Mouse (Mus musculus) hindbrain, embryonic 11.5 days (tissue): ENCODE data around the gene Plekhg3. TPM values are rescaled to one million over a fixed set of nuclear protein-coding genes. Genes with fewer than 3 reads are reported as not detected.

Experiments used
- ATAC-seq: fragments of 200-750 bp; cut with Nextera tagmentation; 2 replicates; pipeline ENCODE4 v1.8.0; 2017; ENCODE audit warnings: mild to moderate bottlenecking, moderate TSS enrichment, moderate library complexity; ENCODE audit not compliant: low FRiP score
- DNase-seq: peaks from one replicate; pipeline ENCODE4 v3.0.0-alpha.2; 2015; ENCODE audit warnings: low spot score
- H3K27ac ChIP-seq: fragments of 300-500 bp; sonication (generic); 2 replicates; pipeline ENCODE4 v1.5.1; 2014; ENCODE audit warnings: mild to moderate bottlenecking, low read depth, low read length
- H3K27me3 ChIP-seq: fragments of 300-500 bp; sonication (generic); 2 replicates; pipeline ENCODE4 v1.6.1; 2014; ENCODE audit warnings: mild to moderate bottlenecking, low read length, moderate library complexity, mixed read lengths; ENCODE audit not compliant: control insufficient read depth, insufficient read depth
- H3K36me3 ChIP-seq: fragments of 300-500 bp; sonication (generic); 2 replicates; pipeline ENCODE4 v1.6.1; 2014; ENCODE audit warnings: mild to moderate bottlenecking, low read length, moderate library complexity, mixed read lengths; ENCODE audit not compliant: control insufficient read depth, insufficient read depth
- H3K4me1 ChIP-seq: fragments of 300-500 bp; sonication (generic); replicated peaks from 2 replicates; pipeline ENCODE4 v1.6.1; 2014; ENCODE audit warnings: low read length, mixed read lengths; ENCODE audit not compliant: control insufficient read depth, insufficient read depth
- H3K4me2 ChIP-seq: fragments of 300-500 bp; sonication (generic); replicated peaks from 2 replicates; pipeline ENCODE4 v1.6.1; 2014; ENCODE audit warnings: mild to moderate bottlenecking, low read depth, low read length
- H3K4me3 ChIP-seq: fragments of 300-500 bp; sonication (generic); 2 replicates; pipeline ENCODE4 v1.5.1; 2014; ENCODE audit warnings: low read depth, low read length
- H3K9ac ChIP-seq: fragments of 300-500 bp; sonication (generic); 2 replicates; pipeline ENCODE4 v1.6.1; 2014; ENCODE audit warnings: low read depth, low read length
- H3K9me3 ChIP-seq: fragments of 300-500 bp; sonication (generic); 2 replicates; pipeline ENCODE4 v1.6.1; 2016; ENCODE audit warnings: low read length; ENCODE audit not compliant: control insufficient read depth
- WGBS: fragments of 180-500 bp; shearing (Covaris S2); extraction: QIAGEN DNeasy Blood & Tissue Kit; methylation state at CpG from one replicate; pipeline ENCODE4 v1.1.7; 2014; 5-methylcytosine and 5-hydroxymethylcytosine counted together
- polyA plus RNA-seq: library from polyadenylated mRNA; unstranded; fragments of >200 nt; fragmentation: Nextera tagmentation; extraction: Ambion mirVana; gene quantifications from 2 replicates; pipeline ENCODE4 v1.2.1, GENCODE M21; 2014

Plekhg3 gene
- polyA plus RNA-seq, 1 experiment from 2014 or later: 2.1 TPM

DNA sequence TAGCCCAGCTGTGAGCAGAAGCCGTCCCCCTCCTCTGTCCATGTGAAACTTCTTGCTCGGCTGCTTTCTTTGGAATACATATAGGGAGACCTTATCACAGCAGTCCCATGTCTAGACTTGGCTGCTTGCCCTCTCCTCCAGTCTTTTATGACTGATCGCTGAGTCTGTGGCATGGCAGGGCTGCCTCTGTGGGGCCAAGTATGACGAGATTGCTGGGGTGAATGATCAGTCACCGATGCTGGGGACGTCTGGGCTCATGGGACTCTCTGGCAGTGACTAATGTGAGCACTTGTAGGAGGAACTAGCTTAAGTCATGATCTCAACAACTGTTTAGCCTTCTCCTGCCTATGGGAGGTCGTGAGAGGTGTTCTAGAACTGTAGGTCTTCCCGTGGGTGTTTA is 21.6 kb downstream of the Plekhg3 start:
- WGBS: 82% methylated on average over 8 of the region's 8 CpGs
- DNase-seq (no peak), ATAC-seq (no peak)
- no peaks in the 10 kb centered on the region for H3K4me1 ChIP-seq
- no peaks in the 10 kb centered on the region for H3K36me3 ChIP-seq
- no peak overlapping the region for H3K4me3 ChIP-seq
- peaks cover 2% of the 10 kb centered on the region; the same call in 1 of the 2 replicates for H3K27me3 ChIP-seq
- H3K27ac ChIP-seq: no peak overlapping the region
- H3K9me3 ChIP-seq: no peaks in the 10 kb centered on the region
- no peak overlapping the region for H3K4me2 ChIP-seq
- H3K9ac ChIP-seq: no peak overlapping the region

DNA sequence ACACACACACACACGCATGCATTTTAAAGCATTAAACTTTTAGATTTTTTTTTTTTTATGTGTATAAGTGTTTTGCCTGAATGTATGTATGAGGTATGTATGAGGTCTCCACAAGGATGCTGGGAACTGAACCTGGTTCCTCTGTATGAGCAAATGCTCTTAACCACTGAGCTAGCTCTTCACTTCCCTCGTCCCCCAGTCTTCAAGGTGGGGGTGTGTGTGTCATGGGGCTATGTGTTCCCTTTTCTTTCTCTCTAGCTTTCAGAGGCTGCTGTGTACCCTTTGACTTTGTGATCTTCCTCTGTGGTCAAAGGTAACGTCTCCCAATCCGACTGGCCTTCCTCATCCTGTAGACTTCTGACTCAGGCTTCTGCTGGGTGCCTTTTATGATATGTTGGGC is 22.3 kb downstream of the Plekhg3 start:
- Histone ChIP-seq H3K27me3 (no peaks in the 10 kb centered on the region), H3K9ac (no peak overlapping the region), H3K9me3 (no peaks in the 10 kb centered on the region), H3K4me1 (no peaks in the 10 kb centered on the region), H3K4me3 (no peak overlapping the region), H3K4me2 (no peak overlapping the region), H3K27ac (no peak overlapping the region), H3K36me3 (no peaks in the 10 kb centered on the region)
- ATAC-seq (no peak), DNase-seq (no peak)
- 90% methylated on average over 4 of the region's 4 CpGs for WGBS

DNA sequence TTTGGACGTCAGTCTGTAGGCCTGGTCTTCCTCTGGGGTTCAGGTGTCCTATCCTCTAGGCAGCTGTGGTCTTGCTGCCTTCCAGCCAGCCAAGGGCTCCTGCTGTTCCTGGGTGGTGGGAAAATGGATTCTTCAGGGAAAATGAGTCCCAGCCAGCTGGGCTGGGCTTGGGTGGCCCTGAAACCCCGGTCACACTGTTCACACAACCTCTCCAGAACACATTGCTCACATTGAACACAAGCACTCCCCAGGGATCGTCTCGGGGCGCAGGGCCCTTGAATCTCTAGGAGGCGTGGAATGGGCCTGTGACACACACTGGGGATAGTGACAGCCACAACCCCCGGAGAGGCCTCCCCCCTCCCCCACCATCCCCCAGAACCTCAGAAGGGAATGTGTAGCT is 23.2 kb downstream of the Plekhg3 start:
- Histone ChIP-seq H3K4me2 (no peak overlapping the region), H3K27ac (no peak overlapping the region), H3K4me1 (no peaks in the 10 kb centered on the region), H3K4me3 (no peak overlapping the region), H3K36me3 (no peaks in the 10 kb centered on the region), H3K9me3 (no peaks in the 10 kb centered on the region), H3K9ac (no peak overlapping the region), H3K27me3 (no peaks in the 10 kb centered on the region)
- ATAC-seq (no peak), DNase-seq (no peak)
- 82% methylated on average over 7 of the region's 7 CpGs for WGBS

DNA sequence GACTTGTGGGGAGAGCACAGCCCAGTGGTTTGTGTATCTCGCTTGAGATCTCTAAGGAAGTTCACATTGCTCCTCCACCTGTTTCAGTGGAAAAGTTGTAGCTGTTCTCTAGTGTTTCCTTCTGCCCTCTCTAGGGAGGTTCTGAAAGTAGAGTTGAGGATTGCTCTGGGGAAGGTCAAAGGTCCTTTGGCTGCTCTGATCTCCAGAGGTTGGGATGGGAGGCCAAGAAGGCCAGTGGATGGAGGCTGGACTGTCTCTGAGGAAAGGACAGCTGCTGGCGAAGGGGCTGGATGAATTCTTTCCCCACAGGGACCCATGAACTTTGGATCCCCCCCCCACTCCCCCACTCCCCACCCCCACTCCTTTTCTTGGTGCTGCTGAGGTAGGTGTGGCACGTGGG is 23.7 kb downstream of the Plekhg3 start:
- Histone ChIP-seq H3K27ac (no peak overlapping the region), H3K9ac (no peak overlapping the region), H3K9me3 (no peaks in the 10 kb centered on the region), H3K4me3 (no peak overlapping the region), H3K4me1 (no peaks in the 10 kb centered on the region), H3K4me2 (no peak overlapping the region), H3K36me3 (no peaks in the 10 kb centered on the region), H3K27me3 (no peaks in the 10 kb centered on the region)
- WGBS: 72% methylated on average over 2 of the region's 3 CpGs
- DNase-seq (no peak), ATAC-seq (no peak)

DNA sequence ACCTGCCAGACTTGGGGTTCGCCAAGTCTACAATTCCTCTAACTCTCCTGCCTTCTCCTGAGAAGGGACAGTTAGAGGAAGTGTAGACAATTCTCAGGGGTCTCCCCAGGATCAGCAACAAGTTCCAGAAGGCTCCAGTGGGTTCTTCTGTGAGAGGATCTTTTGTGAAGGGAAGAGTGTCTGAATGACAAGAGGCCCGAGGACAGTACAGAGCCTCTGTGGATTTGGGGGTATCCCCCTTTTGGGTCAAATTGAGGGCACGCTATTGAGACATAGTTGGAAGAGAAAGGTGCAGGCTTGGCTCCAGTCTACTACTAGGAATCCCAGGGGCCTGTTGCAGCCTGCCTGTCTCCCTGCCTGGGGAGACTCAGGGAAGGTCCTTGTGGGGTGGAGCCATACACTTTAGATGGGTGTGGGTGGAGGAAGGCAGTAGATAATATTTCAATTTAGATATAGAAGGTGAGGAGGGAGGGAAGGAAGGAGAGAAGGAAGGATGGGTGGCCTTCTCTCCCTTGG is 24.2 kb downstream of the Plekhg3 start:
- Histone ChIP-seq H3K4me1 (no peaks in the 10 kb centered on the region), H3K4me3 (no peak overlapping the region), H3K9ac (no peak overlapping the region), H3K4me2 (no peak overlapping the region), H3K27ac (no peak overlapping the region), H3K36me3 (no peaks in the 10 kb centered on the region), H3K9me3 (no peaks in the 10 kb centered on the region), H3K27me3 (no peaks in the 10 kb centered on the region)
- no peak for DNase-seq
- WGBS: 89% methylated on average over 3 of the region's 3 CpGs
- no peak for ATAC-seq

DNA sequence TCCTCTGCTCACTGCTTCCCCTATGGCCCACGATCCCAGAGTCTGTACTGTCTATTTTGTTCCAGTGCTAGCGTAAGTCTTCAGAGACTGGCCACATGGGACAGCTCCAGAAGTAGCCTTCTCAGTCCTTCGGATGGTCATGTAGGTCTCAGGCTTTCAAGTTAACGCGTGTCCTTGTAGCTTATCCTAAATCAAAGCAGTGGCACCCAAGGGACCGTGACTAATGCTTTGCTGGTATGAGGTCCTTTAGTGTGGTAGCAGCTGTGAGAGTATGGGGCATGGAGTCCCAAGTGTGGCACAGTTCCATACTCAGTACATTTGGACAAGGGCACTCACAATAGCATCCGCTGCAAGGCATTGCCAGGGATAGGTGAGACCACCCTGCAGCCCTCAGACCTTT is 25.5 kb downstream of the Plekhg3 start:
- no peak overlapping the region for H3K4me3 ChIP-seq
- H3K9ac ChIP-seq: no peak overlapping the region
- no peak overlapping the region for H3K27ac ChIP-seq
- WGBS: 72% methylated on average over 7 of the region's 7 CpGs
- no peaks in the 10 kb centered on the region for H3K4me1 ChIP-seq
- H3K4me2 ChIP-seq: no peak overlapping the region
- H3K9me3 ChIP-seq: no peaks in the 10 kb centered on the region
- ATAC-seq (no peak), DNase-seq (no peak)
- no peaks in the 10 kb centered on the region for H3K27me3 ChIP-seq
- no peaks in the 10 kb centered on the region for H3K36me3 ChIP-seq

DNA sequence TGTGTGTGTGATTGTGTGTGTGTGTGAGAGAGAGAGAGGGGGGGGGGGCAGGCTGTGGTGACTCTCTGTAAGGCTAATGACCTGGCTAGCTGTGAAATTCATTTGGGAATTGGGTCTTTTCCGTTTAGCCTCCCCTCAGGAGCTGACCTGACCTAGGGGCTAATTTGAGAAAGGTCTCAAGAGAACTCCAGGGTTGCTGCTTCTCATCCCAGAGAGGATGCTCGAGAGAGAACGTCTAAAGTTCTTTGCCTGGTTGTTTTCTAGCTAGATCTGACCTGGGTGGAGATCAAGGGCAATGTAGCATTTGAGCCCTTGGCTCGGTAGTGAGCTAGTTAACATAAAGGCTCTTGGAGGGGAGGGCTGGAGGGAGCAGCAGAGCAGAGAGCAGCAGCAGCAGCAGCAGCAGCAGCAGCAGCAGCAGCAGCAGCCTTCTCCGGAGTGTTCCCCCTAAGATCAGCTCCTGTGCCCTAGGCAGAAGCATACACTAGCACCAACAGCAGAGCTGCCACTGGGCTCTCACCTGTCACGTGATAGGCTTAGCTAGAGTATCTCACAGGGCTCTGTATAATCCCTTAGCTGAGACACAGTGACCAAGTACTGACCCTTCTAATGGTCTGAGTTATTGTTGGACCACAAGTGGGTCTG is 26.2 kb downstream of the Plekhg3 start:
- Histone ChIP-seq H3K36me3 (no peaks in the 10 kb centered on the region), H3K9ac (no peak overlapping the region), H3K4me2 (no peak overlapping the region), H3K27me3 (no peaks in the 10 kb centered on the region), H3K4me1 (no peaks in the 10 kb centered on the region), H3K9me3 (no peaks in the 10 kb centered on the region), H3K4me3 (no peak overlapping the region), H3K27ac (no peak overlapping the region)
- DNase-seq (no peak), ATAC-seq (no peak)
- 18% methylated on average over 6 of the region's 6 CpGs for WGBS

DNA sequence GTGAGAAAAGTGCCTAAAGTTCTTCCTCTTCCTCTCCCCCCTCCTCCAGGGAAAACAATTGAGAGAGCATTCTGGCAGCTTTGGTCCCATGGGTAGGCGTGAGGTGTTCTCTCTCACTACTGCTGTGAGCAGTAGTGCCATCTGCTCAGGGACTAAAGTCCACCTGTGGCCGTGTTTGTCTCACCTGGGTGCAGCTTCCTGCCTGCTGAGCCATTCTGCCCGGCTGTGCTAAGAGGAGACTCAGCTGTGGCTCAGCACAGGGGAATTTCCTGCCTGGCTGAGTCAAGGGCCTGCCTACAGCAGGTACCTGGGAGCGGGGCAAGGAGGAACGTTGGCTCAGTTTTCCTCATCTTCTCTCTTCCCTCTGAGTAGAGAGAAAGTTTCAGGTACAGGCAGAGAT is 27.5 kb downstream of the Plekhg3 start:
- 73% methylated on average over 5 of the region's 5 CpGs for WGBS
- Histone ChIP-seq H3K9me3 (no peaks in the 10 kb centered on the region), H3K4me1 (no peaks in the 10 kb centered on the region), H3K4me3 (no peak overlapping the region), H3K36me3 (no peaks in the 10 kb centered on the region), H3K9ac (no peak overlapping the region), H3K27me3 (no peaks in the 10 kb centered on the region), H3K27ac (no peak overlapping the region), H3K4me2 (no peak overlapping the region)
- no peak for DNase-seq
- ATAC-seq: no peak

DNA sequence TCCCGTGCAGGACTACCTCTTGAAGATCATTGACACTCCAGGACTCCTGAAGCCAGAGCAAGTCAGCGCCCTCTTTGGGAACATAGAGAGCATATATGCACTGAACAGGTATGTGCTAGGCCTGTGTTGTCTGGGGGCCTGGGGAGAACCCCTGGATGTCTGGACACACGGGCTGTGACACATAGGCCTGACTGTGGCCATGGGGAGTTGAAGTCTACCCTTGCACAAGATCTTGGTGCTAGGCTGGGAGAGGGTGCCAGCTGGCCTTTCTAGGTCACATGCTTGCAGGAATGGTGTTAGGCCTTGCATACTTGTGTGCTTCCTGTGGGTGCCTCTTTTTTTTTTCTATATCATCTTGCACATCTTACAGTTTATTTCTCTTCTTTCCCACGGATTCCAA is 31.5 kb downstream of the Plekhg3 start:
- no peak overlapping the region for H3K9ac ChIP-seq
- 87% methylated on average over 4 of the region's 4 CpGs for WGBS
- ATAC-seq (no peak), DNase-seq (no peak)
- H3K4me2 ChIP-seq: no peak overlapping the region
- H3K36me3 ChIP-seq: no peaks in the 10 kb centered on the region
- no peaks in the 10 kb centered on the region for H3K27me3 ChIP-seq
- no peak overlapping the region for H3K4me3 ChIP-seq
- no peaks in the 10 kb centered on the region for H3K9me3 ChIP-seq
- no peaks in the 10 kb centered on the region for H3K4me1 ChIP-seq
- no peak overlapping the region for H3K27ac ChIP-seq
